Mouse (Mus musculus) liver, adult 2 months (tissue): Measurements from ENCODE around the gene Sds.

Source experiments
- CTCF ChIP-seq: fragments of 200-500 bp; IDR thresholded peaks from 2 replicates; pipeline ENCODE4 v1.5.1; 2011; ENCODE audit warnings: low read depth, low read length, control low read depth
- POLR2A ChIP-seq: fragments of 200-500 bp; IDR thresholded peaks from 2 replicates; pipeline ENCODE4 v1.6.1; 2011; ENCODE audit warnings: low read length, control low read depth; ENCODE audit not compliant: insufficient read depth; ENCODE audit errors: extremely low read depth

- TF ChIP-seq CTCF (no peak), POLR2A (no peak)
Measured at GRCm38 (mm10) chr5:120527296-120527964, 51.1 kb downstream of the Sds start.
